In the genomic region with DNA sequence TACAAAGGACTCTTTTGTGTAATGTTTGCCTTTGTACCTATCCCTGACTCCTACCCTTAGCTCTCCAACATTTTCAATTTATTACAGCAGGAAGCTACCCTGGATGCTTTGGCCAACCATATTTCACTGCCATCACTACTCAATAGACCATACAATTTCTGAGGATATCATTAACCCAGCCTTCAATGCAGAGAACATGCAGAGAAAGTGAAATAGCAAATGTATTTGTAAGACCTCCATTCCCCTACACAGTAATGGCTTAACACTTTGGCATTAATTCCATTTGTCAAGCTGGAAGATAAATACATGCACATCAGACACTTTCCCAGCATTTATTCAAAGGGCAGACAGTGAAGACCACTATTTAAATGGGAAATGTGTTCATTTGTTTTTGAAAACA, we compare ENCODE assay signal across 29 mouse cellular contexts.
DNase-seq lines count a peak whose midpoint lies in the region; ATAC-seq lines count a peak whose summit lies in the region.
"Had no signal": no experiment of that assay in that cellular context is flagged by ENCODE, and none has a peak within 500 bp of the region (broad histone marks: within the 10 kb centered on the region; RNA-seq: fewer than 3 reads in every experiment).

No protein-coding gene starts in this region.

- no peak overlapping the region for H3K4me3 ChIP-seq in forebrain, embryonic 14.5 days (ENCODE audit: low read depth, low read length)
- H3K4me3 ChIP-seq in forebrain, embryonic 11.5 days (ENCODE audit: low read depth, low read length), result no peak overlapping the region
- H3K4me3 ChIP-seq in neural tube, embryonic 11.5 days (ENCODE audit: low read depth, low read length), result no peak overlapping the region
- no peak overlapping the region for H3K4me3 ChIP-seq in neural tube, embryonic 15.5 days (replicated peaks)
- H3K4me3 ChIP-seq: embryonic facial prominence, embryonic 12.5 days; embryonic facial prominence, embryonic 15.5 days; gastrocnemius, adult 2 months; heart, embryonic 12.5 days; heart, embryonic 15.5 days; hindbrain, embryonic 10.5 days; hindbrain, embryonic 15.5 days had no signal

- H3K27me3 ChIP-seq in forebrain, embryonic 14.5 days (replicated peaks; ENCODE audit: control insufficient read depth, insufficient read depth, low read length), result no peaks in the 10 kb centered on the region
- H3K27me3 ChIP-seq in forebrain, embryonic 11.5 days (ENCODE audit: control insufficient read depth, insufficient read depth, low read length), result no peaks in the 10 kb centered on the region
- no peaks in the 10 kb centered on the region for H3K27me3 ChIP-seq in neural tube, embryonic 11.5 days (ENCODE audit: control insufficient read depth, insufficient read depth, low read length)
- H3K27me3 ChIP-seq in neural tube, embryonic 15.5 days (replicated peaks), result no peaks in the 10 kb centered on the region
- H3K27me3 ChIP-seq: CH12.LX; embryonic facial prominence, embryonic 12.5 days; embryonic facial prominence, embryonic 15.5 days; heart, embryonic 12.5 days; heart, embryonic 15.5 days; hindbrain, embryonic 15.5 days had no signal

- H3K27ac ChIP-seq in forebrain, embryonic 14.5 days (ENCODE audit: low read depth, low read length), result no peak overlapping the region
- H3K27ac ChIP-seq in forebrain, embryonic 11.5 days (ENCODE audit: low read depth, low read length), result no peak overlapping the region
- H3K27ac ChIP-seq in neural tube, embryonic 11.5 days (ENCODE audit: low read depth, low read length), result no peak overlapping the region
- H3K27ac ChIP-seq in neural tube, embryonic 15.5 days (replicated peaks), result no peak overlapping the region
- H3K27ac ChIP-seq: embryonic facial prominence, embryonic 12.5 days; embryonic facial prominence, embryonic 15.5 days; gastrocnemius, adult 2 months; heart, embryonic 15.5 days; hindbrain, embryonic 10.5 days; hindbrain, embryonic 15.5 days had no signal

- no peak overlapping the region for H3K4me2 ChIP-seq in forebrain, embryonic 14.5 days (ENCODE audit: low read length)
- no peak overlapping the region for H3K4me2 ChIP-seq in forebrain, embryonic 11.5 days (ENCODE audit: low read depth, low read length, severe bottlenecking)
- H3K4me2 ChIP-seq in neural tube, embryonic 11.5 days (ENCODE audit: low read depth), result no peak overlapping the region
- no peak overlapping the region for H3K4me2 ChIP-seq in neural tube, embryonic 15.5 days
- H3K4me2 ChIP-seq: embryonic facial prominence, embryonic 12.5 days; embryonic facial prominence, embryonic 15.5 days; heart, embryonic 12.5 days; heart, embryonic 15.5 days; hindbrain, embryonic 15.5 days had no signal

- H3K36me3 ChIP-seq in forebrain, embryonic 14.5 days (ENCODE audit: control insufficient read depth, insufficient read depth, low read length), result no peaks in the 10 kb centered on the region
- no peaks in the 10 kb centered on the region for H3K36me3 ChIP-seq in forebrain, embryonic 11.5 days (ENCODE audit: control insufficient read depth, insufficient read depth, low read length)
- no peaks in the 10 kb centered on the region for H3K36me3 ChIP-seq in neural tube, embryonic 11.5 days (ENCODE audit: control insufficient read depth, insufficient read depth, low read length)
- H3K36me3 ChIP-seq in neural tube, embryonic 15.5 days, result no peaks in the 10 kb centered on the region
- H3K36me3 ChIP-seq: embryonic facial prominence, embryonic 12.5 days; embryonic facial prominence, embryonic 15.5 days; G1E; heart, embryonic 12.5 days; heart, embryonic 15.5 days; hindbrain, embryonic 10.5 days; hindbrain, embryonic 15.5 days had no signal

- ATAC-seq in forebrain, embryonic 14.5 days, result no peak
- ATAC-seq in forebrain, embryonic 11.5 days (replicated peaks; ENCODE audit: low FRiP score), result no peak
- peak; percentile 50 for ATAC-seq in neural tube, embryonic 11.5 days (ENCODE audit: insufficient read depth, low FRiP score, low TSS enrichment)
- ATAC-seq in neural tube, embryonic 15.5 days (ENCODE audit: low FRiP score), result no peak
- ATAC-seq: forebrain, postnatal 0 days; intestine, postnatal 0 days; Patski had no signal

- DNase-seq in forebrain, embryonic 14.5 days (ENCODE audit: low spot score), result peak; percentile 22
- no peak for DNase-seq in forebrain, embryonic 11.5 days (ENCODE audit: low spot score)
- DNase-seq in neural tube, embryonic 11.5 days (ENCODE audit: low spot score), result no peak
- peak; percentile 7 for DNase-seq in mesoderm, embryonic 11.5 days (ENCODE audit: low read depth, low spot score)
- no peak for DNase-seq in right cerebral cortex, postnatal 36 days (ENCODE audit: low spot score in 2 of 2)
- DNase-seq: adrenal gland, postnatal 10 days; adrenal gland, postnatal 36 days; B cell, adult 2 months; cerebellum, adult 11 months; cerebellum, adult 2 months; cerebellum, adult 9-11 months; cerebellum, postnatal 25 days; forebrain, postnatal 0 days; gastrocnemius, adult 2 months; gastrocnemius, postnatal 14 days; heart, adult 11 months; heart, postnatal 10 days; heart, postnatal 36 days had no signal

- no peaks in the 10 kb centered on the region for H3K9me3 ChIP-seq in forebrain, embryonic 14.5 days (replicated peaks; ENCODE audit: control insufficient read depth, low read length)
- no peaks in the 10 kb centered on the region for H3K9me3 ChIP-seq in forebrain, embryonic 11.5 days (ENCODE audit: control insufficient read depth, low read length)
- no peaks in the 10 kb centered on the region for H3K9me3 ChIP-seq in neural tube, embryonic 11.5 days (ENCODE audit: control insufficient read depth, low read length)
- no peaks in the 10 kb centered on the region for H3K9me3 ChIP-seq in neural tube, embryonic 15.5 days (replicated peaks)
- H3K9me3 ChIP-seq: embryonic facial prominence, embryonic 12.5 days; embryonic facial prominence, embryonic 15.5 days; G1E; heart, embryonic 12.5 days; heart, embryonic 15.5 days; hindbrain, embryonic 10.5 days; hindbrain, embryonic 15.5 days had no signal

- H3K9ac ChIP-seq in forebrain, embryonic 14.5 days (ENCODE audit: low read length), result no peak overlapping the region
- H3K9ac ChIP-seq in forebrain, embryonic 11.5 days (ENCODE audit: low read length), result no peak overlapping the region
- H3K9ac ChIP-seq in neural tube, embryonic 11.5 days (ENCODE audit: low read length), result no peak overlapping the region
- H3K9ac ChIP-seq in neural tube, embryonic 15.5 days (replicated peaks), result no peak overlapping the region
- H3K9ac ChIP-seq: embryonic facial prominence, embryonic 12.5 days; embryonic facial prominence, embryonic 15.5 days; forebrain, postnatal 0 days; heart, embryonic 12.5 days; heart, embryonic 15.5 days; hindbrain, embryonic 15.5 days had no signal

- peaks cover 3% of the 10 kb centered on the region; the same call in 1 of the 2 replicates for H3K4me1 ChIP-seq in forebrain, embryonic 14.5 days (ENCODE audit: control insufficient read depth, insufficient read depth, low read length)
- H3K4me1 ChIP-seq in forebrain, embryonic 11.5 days (replicated peaks; ENCODE audit: control insufficient read depth, insufficient read depth, low read length), result no peaks in the 10 kb centered on the region; the same call in 1 of the 2 replicates
- no peaks in the 10 kb centered on the region for H3K4me1 ChIP-seq in neural tube, embryonic 11.5 days (ENCODE audit: control insufficient read depth, insufficient read depth, low read length)
- H3K4me1 ChIP-seq in neural tube, embryonic 15.5 days, result no peaks in the 10 kb centered on the region
- H3K4me1 ChIP-seq: embryonic facial prominence, embryonic 12.5 days; embryonic facial prominence, embryonic 15.5 days; heart, embryonic 12.5 days; heart, embryonic 15.5 days; hindbrain, embryonic 15.5 days had no signal

Comparison
In these comparisons a context has a peak if more than half of its experiments do, and no peak if none do; other contexts are left out.
1. DNase-seq: peak in forebrain, embryonic 14.5 days (single experiment) and mesoderm, embryonic 11.5 days (single experiment); none in forebrain, embryonic 11.5 days (single experiment), neural tube, embryonic 11.5 days (single experiment) and right cerebral cortex, postnatal 36 days (0 of 2).